Mouse (Mus musculus): Measurements from ENCODE around the gene Vmn1r111. TPM values are rescaled to one million over a fixed set of nuclear protein-coding genes. Genes with fewer than 3 reads are reported as not detected.
"Not testable (repeated sequence)": the region's sequence is repeated elsewhere in the genome, so short reads cannot be mapped to it uniquely, and the experiment has no call there.

Gene Vmn1r111
- total RNA-seq (2021): not detected

GRCm38 (mm10) chr7:20703116-20703515, at the start of gene Vmn1r111:
Vmn1r111 (minus strand) TSS chr7:20703216.
- DNase-seq (ENCODE audit: extremely low spot score in 1 of 2, low spot score in 1 of 2): not testable (repeated sequence)

GRCm38 (mm10) chr7:20730524-20730923, 27.5 kb upstream of the Vmn1r111 start, which contains the start of gene Gm10668:
Gm10668 (minus strand) TSS chr7:20730624.
- DNase-seq (ENCODE audit: extremely low spot score in 1 of 2, low spot score in 1 of 2): not testable (repeated sequence)

- DNase-seq (ENCODE audit: extremely low spot score in 1 of 2, low spot score in 1 of 2): not testable (repeated sequence)
These were observed 34.4 kb downstream of the Vmn1r111 start, which contains the start of gene Vmn1r107 for GRCm38 (mm10) chr7:20668618-20669017. Vmn1r107 (plus strand) TSS chr7:20668918.

Other genes with a start within 250 kb of the Vmn1r111 start
- gene Gm10670, start 228.3 kb downstream of the Vmn1r111 start, total RNA-seq (2021): not detected
- gene Vmn1r103, start 192.7 kb downstream of the Vmn1r111 start, total RNA-seq (2021): not detected
- gene Vmn1r104, start 169.4 kb downstream of the Vmn1r111 start, total RNA-seq (2021): not detected
- gene Gm5726, start 157.5 kb downstream of the Vmn1r111 start, total RNA-seq (2021): not detected
- not detected for gene Gm4141, start 127.0 kb downstream of the Vmn1r111 start, total RNA-seq (2021)
- not detected for gene Gm4513, start 104.2 kb downstream of the Vmn1r111 start, total RNA-seq (2021)
- not detected for gene Vmn1r107, start 34.3 kb downstream of the Vmn1r111 start, total RNA-seq (2021)
- gene Gm10668, start 27.4 kb upstream of the Vmn1r111 start, total RNA-seq (2021): not detected
- gene Vmn1r112, start 68.0 kb upstream of the Vmn1r111 start, total RNA-seq (2021): not detected
- gene Vmn1r113, start 84.1 kb upstream of the Vmn1r111 start, total RNA-seq (2021): not detected
- not detected for gene Vmn1r114, start 109.0 kb upstream of the Vmn1r111 start, total RNA-seq (2021)
- not detected for gene Vmn1r115, start 141.8 kb upstream of the Vmn1r111 start, total RNA-seq (2021)
- not detected for gene Vmn1r116, start 169.0 kb upstream of the Vmn1r111 start, total RNA-seq (2021)
- gene Vmn1r117, start 180.9 kb upstream of the Vmn1r111 start, total RNA-seq (2021): not detected
- gene Vmn1r118, start 209.1 kb upstream of the Vmn1r111 start, total RNA-seq (2021): not detected